ENCODE assay signal across 17 mouse cellular contexts in genomic region chr4:129755455-129755854, GRCm38 (mm10).
"Had no signal": no experiment of that assay in that cellular context is flagged by ENCODE, and none has a peak within 500 bp of the region (broad histone marks: within the 10 kb centered on the region; RNA-seq: fewer than 3 reads in every experiment).

No protein-coding gene starts in this region.

- H3K27ac ChIP-seq: liver, embryonic 13.5 days; liver, embryonic 15.5 days; lung, embryonic 15.5 days; macrophage; midbrain, embryonic 13.5 days; midbrain, embryonic 15.5 days; neural tube, embryonic 12.5 days; stomach, embryonic 15.5 days; stomach, postnatal 0 days had no signal

- H3K4me1 ChIP-seq: midbrain, embryonic 15.5 days; neural tube, embryonic 12.5 days had no signal

- H3K36me3 ChIP-seq: liver, embryonic 13.5 days; liver, embryonic 15.5 days; lung, embryonic 15.5 days; midbrain, embryonic 13.5 days; midbrain, embryonic 15.5 days; neural tube, embryonic 12.5 days; stomach, embryonic 15.5 days had no signal

- H3K9me3 ChIP-seq: liver, embryonic 13.5 days; liver, embryonic 15.5 days; lung, embryonic 15.5 days; megakaryocyte, embryonic 14.5 days; midbrain, embryonic 13.5 days; midbrain, embryonic 15.5 days; neural tube, embryonic 12.5 days; stomach, embryonic 15.5 days had no signal

- DNase-seq: liver, embryonic 13.5 days; liver, postnatal 0 days; lung, adult 2 months; lung, postnatal 14 days; retina, postnatal 1 day; right cerebral cortex, adult 18-20 months; right cerebral cortex, postnatal 14 days had no signal

- H3K4me2 ChIP-seq: liver, embryonic 13.5 days; liver, embryonic 15.5 days; lung, embryonic 15.5 days; midbrain, embryonic 11.5 days; midbrain, embryonic 13.5 days; midbrain, embryonic 15.5 days; neural tube, embryonic 12.5 days; stomach, embryonic 15.5 days had no signal

- H3K9ac ChIP-seq: liver, embryonic 13.5 days; liver, embryonic 15.5 days; liver, postnatal 0 days; lung, embryonic 15.5 days; midbrain, embryonic 13.5 days; midbrain, embryonic 15.5 days; stomach, embryonic 15.5 days had no signal

- H3K27me3 ChIP-seq: lung, embryonic 15.5 days; midbrain, embryonic 13.5 days; midbrain, embryonic 15.5 days; neural tube, embryonic 12.5 days; stomach, embryonic 15.5 days had no signal

- H3K4me3 ChIP-seq: liver, embryonic 13.5 days; liver, embryonic 15.5 days; lung, embryonic 15.5 days; megakaryocyte, embryonic 14.5 days; midbrain, embryonic 13.5 days; midbrain, embryonic 15.5 days; neural tube, embryonic 12.5 days; stomach, embryonic 15.5 days had no signal
